Mouse (Mus musculus): Measurements from ENCODE around the gene Mrps6. TPM values are rescaled to one million over a fixed set of nuclear protein-coding genes. Genes with fewer than 3 reads are reported as not detected.

Gene Mrps6
- polyA plus RNA-seq, 1 experiment from 2014 or later, result 106 TPM

DNA sequence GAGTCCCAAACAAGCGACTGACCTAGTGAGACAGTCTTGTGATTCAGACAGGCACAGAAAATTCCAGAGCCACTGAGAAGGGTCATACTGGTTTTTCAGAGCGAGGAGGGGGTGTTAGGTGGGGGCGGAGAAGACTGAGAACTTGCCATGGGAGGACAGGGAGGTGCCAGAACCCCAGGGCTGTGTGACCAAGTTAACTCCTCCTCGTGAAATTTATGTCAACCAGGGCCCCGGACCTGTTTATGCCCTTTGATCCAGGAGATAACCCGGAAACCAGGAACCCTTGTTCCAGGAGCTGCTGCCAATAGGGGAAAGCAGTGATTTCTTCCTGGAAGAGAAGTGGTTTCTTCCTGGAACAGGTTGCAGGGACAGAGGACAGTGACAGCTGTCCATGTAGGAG, 101.0 kb downstream of the Mrps6 start:
- H3K27me3 ChIP-seq, result no peaks in the 10 kb centered on the region
- no peaks in the 10 kb centered on the region for H3K9me3 ChIP-seq
- no peak for ATAC-seq (ENCODE audit: insufficient number of reproducible peaks, insufficient read depth, low FRiP score, low TSS enrichment)
- WGBS, result 46% methylated on average over 6 of the region's 6 CpGs
- H3K9ac ChIP-seq, result peak overlapping the region; percentile 52; the same call in 1 of the 2 replicates
- H3K4me2 ChIP-seq (replicated peaks), result peak overlapping the region; percentile 81
- peaks cover 17% of the 10 kb centered on the region for H3K4me1 ChIP-seq
- H3K27ac ChIP-seq, result peak overlapping the region; percentile 66; the same call in 1 of the 2 replicates
- H3K4me3 ChIP-seq, result peak overlapping the region; percentile 42
- no peaks in the 10 kb centered on the region for H3K36me3 ChIP-seq

Other genes with a start within 250 kb of the Mrps6 start
- gene Gm49711, start within 50 bp of the Mrps6 start, polyA plus RNA-seq (2016; fragmentation: Nextera tagmentation; extraction: Ambion mirVana), result 0.35 TPM in 1 of 2 replicates, not detected in the other
- 11.7 and 11.8 TPM in 2 replicates for gene Slc5a3, start 52 bp downstream of the Mrps6 start, polyA plus RNA-seq (2016; fragmentation: Nextera tagmentation; extraction: Ambion mirVana)
- 0.48 and 0.51 TPM in 2 replicates for gene Kcne2, start 234.1 kb downstream of the Mrps6 start, polyA plus RNA-seq (2016; fragmentation: Nextera tagmentation; extraction: Ambion mirVana)
- gene Smim11, start 243.0 kb downstream of the Mrps6 start, polyA plus RNA-seq (2016; fragmentation: Nextera tagmentation; extraction: Ambion mirVana), result 130 and 142 TPM in 2 replicates

All from embryonic facial prominence, embryonic 12.5 days (tissue).